ENCODE assay signal across 12 mouse cellular contexts in the genomic region with DNA sequence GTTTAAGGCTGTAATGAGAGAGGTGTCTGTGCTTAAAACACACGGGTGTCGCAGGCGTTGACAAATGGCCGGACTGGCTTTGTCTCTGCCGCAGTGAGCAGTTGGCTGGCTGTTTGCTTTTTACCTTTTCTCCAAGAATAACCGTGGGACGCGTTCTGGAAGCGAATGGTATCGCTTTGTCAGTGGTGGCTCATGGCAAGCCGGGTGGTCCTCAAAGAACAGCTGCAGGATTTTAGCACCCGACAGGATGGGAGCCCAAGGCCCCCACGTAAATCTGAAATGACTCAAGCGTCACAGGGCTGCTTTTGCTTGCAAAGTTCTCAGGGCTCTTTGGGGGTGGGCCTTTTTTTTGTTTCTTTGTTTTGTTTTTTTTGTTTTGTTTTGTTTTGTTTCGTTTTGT.
A peak's percentile ranks its signal among the peaks of the same experiment; 100 is the strongest.
DNase-seq lines count a peak whose midpoint lies in the region; ATAC-seq and TF ChIP-seq lines count a peak whose summit lies in the region.
"Had no signal": no experiment of that assay in that cellular context is flagged by ENCODE, and none has a peak within 500 bp of the region (broad histone marks: within the 10 kb centered on the region; RNA-seq: fewer than 3 reads in every experiment).

No protein-coding gene starts in this region.

- no peak for DNase-seq in forebrain, embryonic 10.5 days (ENCODE audit: extremely low spot score, low spot score)
- DNase-seq in midbrain, postnatal 0 days (ENCODE audit: low spot score): peak; percentile 47
- no peak for DNase-seq in midbrain, embryonic 10.5 days (ENCODE audit: low spot score)
- peak; percentile 55 to 63 for DNase-seq in kidney, postnatal 4 days
- DNase-seq in cerebellum, postnatal 36 days: no peak
- DNase-seq in thymus, postnatal 25 days: no peak
- no peak for DNase-seq in thymus, postnatal 4 days
- DNase-seq: adrenal gland, adult 8-10 months; gastrocnemius, postnatal 10 days; heart, postnatal 4 days had no signal

- no peak for TF ChIP-seq CTCF in midbrain, postnatal 0 days (IDR thresholded peaks at IDR 0.05)

- no peak overlapping the region for H3K4me3 ChIP-seq in forebrain, embryonic 12.5 days (replicated peaks)
- H3K4me3 ChIP-seq in forebrain, embryonic 10.5 days: no peak overlapping the region
- no peak overlapping the region for H3K4me3 ChIP-seq in midbrain, postnatal 0 days (ENCODE audit: low read depth, low read length)
- H3K4me3 ChIP-seq in midbrain, embryonic 10.5 days: no peak overlapping the region

- H3K27ac ChIP-seq in forebrain, embryonic 12.5 days: no peak overlapping the region
- no peak overlapping the region for H3K27ac ChIP-seq in forebrain, embryonic 10.5 days
- no peak overlapping the region for H3K27ac ChIP-seq in midbrain, postnatal 0 days (ENCODE audit: low read depth, low read length)
- H3K27ac ChIP-seq in midbrain, embryonic 10.5 days (replicated peaks): no peak overlapping the region
- H3K27ac ChIP-seq: macrophage had no signal

- H3K27me3 ChIP-seq in forebrain, embryonic 12.5 days: no peaks in the 10 kb centered on the region
- H3K27me3 ChIP-seq in forebrain, embryonic 10.5 days (ENCODE audit: poor library complexity, severe bottlenecking): no peaks in the 10 kb centered on the region
- H3K27me3 ChIP-seq in midbrain, postnatal 0 days (ENCODE audit: insufficient read depth, low read length): no peaks in the 10 kb centered on the region
- no peaks in the 10 kb centered on the region for H3K27me3 ChIP-seq in midbrain, embryonic 10.5 days (ENCODE audit: low read depth, poor library complexity, severe bottlenecking)

- no peak overlapping the region for H3K4me2 ChIP-seq in forebrain, embryonic 12.5 days
- H3K4me2 ChIP-seq in midbrain, postnatal 0 days (ENCODE audit: low read depth, low read length, poor library complexity, severe bottlenecking): no peak overlapping the region

- 0 out of 2 replicates have a peak, but pooled peaks have one; percentile 49 for ATAC-seq in forebrain, embryonic 12.5 days (ENCODE audit: low FRiP score)
- ATAC-seq in midbrain, postnatal 0 days (ENCODE audit: low FRiP score): no peak

- H3K4me1 ChIP-seq in forebrain, embryonic 12.5 days: peaks cover 4% of the 10 kb centered on the region; the same call in 1 of the 2 replicates
- peaks cover 9% of the 10 kb centered on the region; the same call in 1 of the 2 replicates for H3K4me1 ChIP-seq in forebrain, embryonic 10.5 days
- H3K4me1 ChIP-seq in midbrain, postnatal 0 days (ENCODE audit: insufficient read depth, low read length): no peaks in the 10 kb centered on the region
- H3K4me1 ChIP-seq in midbrain, embryonic 10.5 days: peaks cover 6% of the 10 kb centered on the region; the same call in 1 of the 2 replicates

- H3K36me3 ChIP-seq in forebrain, embryonic 12.5 days (replicated peaks): no peaks in the 10 kb centered on the region
- H3K36me3 ChIP-seq in forebrain, embryonic 10.5 days (replicated peaks): no peaks in the 10 kb centered on the region
- no peaks in the 10 kb centered on the region for H3K36me3 ChIP-seq in midbrain, postnatal 0 days (ENCODE audit: insufficient read depth, low read length)
- no peaks in the 10 kb centered on the region for H3K36me3 ChIP-seq in midbrain, embryonic 10.5 days

- H3K9ac ChIP-seq in forebrain, embryonic 12.5 days: no peak overlapping the region
- H3K9ac ChIP-seq in midbrain, postnatal 0 days (replicated peaks; ENCODE audit: low read length, poor library complexity, severe bottlenecking): no peak overlapping the region

- WGBS in forebrain, embryonic 12.5 days: 71% methylated on average over 15 of the region's 15 CpGs
- 81% methylated on average over 15 of the region's 15 CpGs for WGBS in forebrain, embryonic 10.5 days
- WGBS in midbrain, postnatal 0 days: 62% methylated on average over 15 of the region's 15 CpGs
- WGBS in midbrain, embryonic 10.5 days: 79% methylated on average over 15 of the region's 15 CpGs

- no peaks in the 10 kb centered on the region for H3K9me3 ChIP-seq in forebrain, embryonic 12.5 days
- H3K9me3 ChIP-seq in forebrain, embryonic 10.5 days: no peaks in the 10 kb centered on the region
- no peaks in the 10 kb centered on the region for H3K9me3 ChIP-seq in midbrain, postnatal 0 days (ENCODE audit: low read length)
- H3K9me3 ChIP-seq in midbrain, embryonic 10.5 days (replicated peaks): no peaks in the 10 kb centered on the region

Comparison
In these comparisons a context has a peak if more than half of its experiments do, and no peak if none do; other contexts are left out.
1. DNase-seq: peak in midbrain, postnatal 0 days (single experiment) and kidney, postnatal 4 days (2 of 2); none in forebrain, embryonic 10.5 days (single experiment), midbrain, embryonic 10.5 days (single experiment), cerebellum, postnatal 36 days (0 of 2), thymus, postnatal 25 days (single experiment) and thymus, postnatal 4 days (single experiment).